Mouse (Mus musculus) neural tube, embryonic 11.5 days (tissue): Measurements from ENCODE around the gene Cd28. TPM values are rescaled to one million over a fixed set of nuclear protein-coding genes. Genes with fewer than 3 reads are reported as not detected.
"Not testable (repeated sequence)": the region's sequence is repeated elsewhere in the genome, so short reads cannot be mapped to it uniquely, and the experiment has no call there.

ENCODE experiments used
- ATAC-seq: fragments of 200-750 bp; cut with Nextera tagmentation; 2 replicates; pipeline ENCODE4 v1.8.0; 2017; ENCODE audit warnings: moderate number of reproducible peaks, mild to moderate bottlenecking, moderate TSS enrichment, moderate library complexity; ENCODE audit not compliant: insufficient read depth, low FRiP score, low TSS enrichment
- DNase-seq: peaks from one replicate; pipeline ENCODE4 v3.0.0-alpha.2; 2015; ENCODE audit warnings: low spot score
- H3K27ac ChIP-seq: fragments of 300-500 bp; sonication (generic); 2 replicates; pipeline ENCODE4 v1.5.1; 2014; ENCODE audit warnings: low read depth, mild to moderate bottlenecking, low read length
- H3K27me3 ChIP-seq: fragments of 300-500 bp; sonication (generic); 2 replicates; pipeline ENCODE4 v1.6.1; 2014; ENCODE audit warnings: mild to moderate bottlenecking, low read length, mixed read lengths; ENCODE audit not compliant: control insufficient read depth, insufficient read depth
- H3K36me3 ChIP-seq: fragments of 300-500 bp; sonication (generic); 2 replicates; pipeline ENCODE4 v1.6.1; 2014; ENCODE audit warnings: mild to moderate bottlenecking, low read length, moderate library complexity, mixed read lengths; ENCODE audit not compliant: control insufficient read depth, insufficient read depth
- H3K4me1 ChIP-seq: fragments of 300-500 bp; sonication (generic); 2 replicates; pipeline ENCODE4 v1.6.1; 2014; ENCODE audit warnings: low read length, mixed read lengths; ENCODE audit not compliant: control insufficient read depth, insufficient read depth
- H3K4me2 ChIP-seq: fragments of 300-500 bp; sonication (generic); 2 replicates; pipeline ENCODE4 v1.6.1; 2014; ENCODE audit warnings: low read depth, mild to moderate bottlenecking, moderate library complexity
- H3K4me3 ChIP-seq: fragments of 300-500 bp; sonication (generic); 2 replicates; pipeline ENCODE4 v1.5.1; 2014; ENCODE audit warnings: low read depth, low read length
- H3K9ac ChIP-seq: fragments of 300-500 bp; sonication (generic); 2 replicates; pipeline ENCODE4 v1.6.1; 2014; ENCODE audit warnings: mild to moderate bottlenecking, low read length
- H3K9me3 ChIP-seq: fragments of 300-500 bp; sonication (generic); 2 replicates; pipeline ENCODE4 v1.6.1; 2016; ENCODE audit warnings: low read length; ENCODE audit not compliant: control insufficient read depth
- WGBS: fragments of 180-500 bp; shearing (Covaris S2); extraction: QIAGEN DNeasy Blood & Tissue Kit; methylation state at CpG from one replicate; pipeline ENCODE4 v1.1.7; 2014; 5-methylcytosine and 5-hydroxymethylcytosine counted together
- polyA plus RNA-seq: library from polyadenylated mRNA; unstranded; fragments of >200 nt; fragmentation: Nextera tagmentation; extraction: Ambion mirVana; gene quantifications from 2 replicates; pipeline ENCODE4 v1.2.1, GENCODE M21; 2014

Cd28 gene
- polyA plus RNA-seq, 1 experiment from 2014 or later: 0.15 TPM

GRCm38 (mm10) chr1:60815912-60816311 lies 99.3 kb downstream of the Cd28 start:
- Histone ChIP-seq H3K27me3 (no peaks in the 10 kb centered on the region), H3K9ac (no peak overlapping the region), H3K4me3 (no peak overlapping the region), H3K4me2 (no peak overlapping the region), H3K27ac (no peak overlapping the region), H3K9me3 (no peaks in the 10 kb centered on the region), H3K4me1 (no peaks in the 10 kb centered on the region), H3K36me3 (no peaks in the 10 kb centered on the region)
- WGBS: 89% methylated on average over 6 of the region's 6 CpGs
- DNase-seq (no peak), ATAC-seq (no peak)

DNA sequence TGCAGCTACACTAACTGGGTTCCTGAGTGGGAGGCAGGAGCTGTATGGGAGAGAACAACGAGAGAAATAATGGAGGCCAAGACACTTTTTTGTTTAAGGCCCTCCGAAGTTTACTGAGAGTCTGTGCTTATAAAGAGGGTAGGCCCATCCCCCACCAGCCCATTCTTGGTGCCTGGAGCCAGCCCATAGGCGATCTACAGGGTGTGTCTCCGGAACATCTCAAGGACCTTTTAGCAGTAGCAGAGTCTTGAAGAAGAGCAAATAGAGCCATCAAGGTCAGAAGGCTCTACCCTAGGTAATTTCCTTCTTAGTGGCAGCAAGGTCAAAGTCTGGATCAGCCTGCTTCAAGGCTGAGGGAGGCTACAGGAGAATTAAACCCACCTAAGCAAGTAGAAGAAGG lies 101.9 kb downstream of the Cd28 start:
- WGBS: 78% methylated on average over 4 of the region's 4 CpGs

DNA sequence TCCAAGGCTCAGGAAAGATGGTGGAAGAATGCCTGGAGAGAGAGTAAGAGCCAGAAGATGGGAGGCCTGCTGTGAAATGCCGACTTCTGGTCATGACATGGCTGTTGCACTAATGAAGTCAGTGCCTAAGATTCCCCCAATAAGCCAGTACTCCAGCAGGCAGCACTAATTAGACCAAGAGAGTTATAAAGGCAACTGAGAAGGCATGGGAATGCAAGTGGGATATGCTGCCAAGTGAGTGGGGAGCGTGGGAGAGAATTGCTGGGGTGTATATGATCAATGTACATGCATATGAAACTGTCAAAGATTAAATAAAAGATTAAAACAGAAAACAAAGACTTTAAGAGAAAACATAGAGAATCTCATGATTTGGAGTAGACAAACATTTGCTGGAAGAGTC lies 103.4 kb downstream of the Cd28 start:
- Histone ChIP-seq H3K27me3 (no peaks in the 10 kb centered on the region), H3K4me3 (no peak overlapping the region), H3K36me3 (no peaks in the 10 kb centered on the region), H3K9ac (no peak overlapping the region), H3K9me3 (no peaks in the 10 kb centered on the region), H3K27ac (no peak overlapping the region), H3K4me1 (no peaks in the 10 kb centered on the region), H3K4me2 (no peak overlapping the region)
- ATAC-seq (no peak), DNase-seq (no peak)
- WGBS: 78% methylated on average over 2 of the region's 2 CpGs

More for the DNA sequence above, 101.9 kb downstream of the Cd28 start:
- not testable (repeated sequence) for H3K9ac ChIP-seq, ATAC-seq, H3K27ac ChIP-seq, H3K9me3 ChIP-seq, H3K4me3 ChIP-seq, H3K27me3 ChIP-seq, H3K4me2 ChIP-seq, DNase-seq, H3K36me3 ChIP-seq, H3K4me1 ChIP-seq

GRCm38 (mm10) chr1:60820981-60821380 lies 104.4 kb downstream of the Cd28 start:
- H3K9me3 ChIP-seq: no peaks in the 10 kb centered on the region
- no peak for DNase-seq
- H3K27ac ChIP-seq: no peak overlapping the region
- no peaks in the 10 kb centered on the region for H3K27me3 ChIP-seq
- no peak overlapping the region for H3K4me3 ChIP-seq
- 82% methylated on average over 2 of the region's 2 CpGs for WGBS
- no peaks in the 10 kb centered on the region for H3K4me1 ChIP-seq
- ATAC-seq: no peak
- H3K4me2 ChIP-seq: no peak overlapping the region
- H3K36me3 ChIP-seq: no peaks in the 10 kb centered on the region
- H3K9ac ChIP-seq: no peak overlapping the region

DNA sequence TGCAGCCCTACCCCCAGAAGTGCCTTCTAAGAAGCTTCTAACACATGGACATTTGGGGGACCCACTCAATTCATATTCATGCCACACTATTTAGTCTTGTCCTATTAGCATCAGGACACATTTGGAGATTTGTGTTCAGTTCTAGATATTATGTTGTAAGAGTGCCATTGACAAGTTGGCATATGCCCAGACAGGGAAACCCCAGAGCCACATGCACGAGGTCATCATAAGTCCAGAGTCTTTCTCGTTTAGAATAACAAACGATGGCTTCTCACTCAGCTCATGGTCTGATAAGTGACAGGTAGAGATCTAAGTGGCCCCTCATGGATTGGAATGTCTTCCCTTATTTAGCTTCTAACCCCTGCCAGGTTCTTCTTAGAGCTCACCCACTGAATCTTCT lies 105.0 kb downstream of the Cd28 start:
- 88% methylated on average over 3 of the region's 3 CpGs for WGBS
- no peak overlapping the region for H3K27ac ChIP-seq

More for the DNA sequence above, 105.0 kb downstream of the Cd28 start:
- Histone ChIP-seq H3K9me3 (no peaks in the 10 kb centered on the region), H3K4me1 (no peaks in the 10 kb centered on the region), H3K27me3 (no peaks in the 10 kb centered on the region), H3K9ac (no peak overlapping the region), H3K4me3 (no peak overlapping the region), H3K36me3 (no peaks in the 10 kb centered on the region), H3K4me2 (no peak overlapping the region)
- ATAC-seq (no peak), DNase-seq (no peak)

Other genes with a start within 250 kb of the Cd28 start
- gene Raph1, start 149.7 kb upstream of the Cd28 start, polyA plus RNA-seq: 21.4 and 24.3 TPM in 2 replicates
- not detected in 2 replicates for gene Ctla4, start 170.2 kb downstream of the Cd28 start, polyA plus RNA-seq